Mouse (Mus musculus) erythroblast, embryonic 14.5 days (primary cell): Measurements from ENCODE around the gene Hist1h2ap. TPM values are rescaled to one million over a fixed set of nuclear protein-coding genes. Genes with fewer than 3 reads are reported as not detected.
"Not testable (repeated sequence)": the region's sequence is repeated elsewhere in the genome, so short reads cannot be mapped to it uniquely, and the experiment has no call there.

Source experiments
- H3K27me3 ChIP-seq: 2 replicates; pipeline ENCODE4 v1.6.1; 2012; ENCODE audit warnings: inconsistent platforms; ENCODE audit not compliant: control insufficient read depth
- H3K36me3 ChIP-seq: 2 replicates; pipeline ENCODE4 v1.6.1; 2012; ENCODE audit warnings: mild to moderate bottlenecking, inconsistent platforms; ENCODE audit not compliant: control insufficient read depth
- H3K4me1 ChIP-seq: 2 replicates; pipeline ENCODE4 v1.6.1; 2012; ENCODE audit warnings: inconsistent platforms; ENCODE audit not compliant: control insufficient read depth
- H3K4me3 ChIP-seq: replicated peaks from 2 replicates; pipeline ENCODE3; 2012; ENCODE audit warnings: moderate library complexity, mild to moderate bottlenecking, inconsistent platforms
- H3K9me3 ChIP-seq: 2 replicates; pipeline ENCODE4 v1.6.1; 2012; ENCODE audit warnings: low read length, inconsistent platforms, mixed read lengths; ENCODE audit not compliant: control insufficient read depth
- GATA1 ChIP-seq: IDR thresholded peaks from 2 replicates; pipeline ENCODE4 v1.6.1; 2012; ENCODE audit warnings: low read length, inconsistent platforms, mixed read lengths
- TAL1 ChIP-seq: IDR thresholded peaks from 3 replicates; pipeline ENCODE4 v1.6.1; 2012; ENCODE audit warnings: low read length, inconsistent platforms, mixed read lengths
- polyA plus RNA-seq: library from polyadenylated mRNA; stranded (reverse); fragments of >175 nt; gene quantifications from 2 replicates; pipeline ENCODE4 v1.2.3, GENCODE M21; 2012

Hist1h2ap gene
- polyA plus RNA-seq, 1 experiment: 11,620 TPM

DNA sequence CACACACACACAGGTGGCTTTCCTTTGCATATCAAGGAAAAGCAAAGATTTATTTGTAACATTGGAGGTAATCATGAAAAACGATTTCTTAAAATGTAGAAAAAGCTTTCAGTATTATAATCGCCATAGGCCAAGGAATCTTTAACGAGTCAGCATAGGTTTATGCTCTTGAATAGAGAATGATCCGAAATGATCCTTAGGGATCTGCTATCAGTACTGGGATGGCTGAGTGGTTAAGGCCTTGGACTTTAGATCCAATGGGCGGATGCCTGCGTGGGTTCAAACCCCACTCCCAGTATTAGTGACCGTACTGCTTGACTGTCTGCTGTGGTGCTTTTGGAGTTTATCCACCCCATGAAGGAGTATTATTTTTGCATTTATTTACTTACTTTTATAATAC lies 37.7 kb downstream of the Hist1h2ap start:
- Histone ChIP-seq H3K9me3 (no peaks in the 10 kb centered on the region), H3K4me1 (peaks cover 7% of the 10 kb centered on the region), H3K36me3 (no peaks in the 10 kb centered on the region), H3K4me3 (no peak overlapping the region), H3K27me3 (peaks cover 5% of the 10 kb centered on the region)
- no peak for TF ChIP-seq TAL1
- no peak for TF ChIP-seq GATA1

DNA sequence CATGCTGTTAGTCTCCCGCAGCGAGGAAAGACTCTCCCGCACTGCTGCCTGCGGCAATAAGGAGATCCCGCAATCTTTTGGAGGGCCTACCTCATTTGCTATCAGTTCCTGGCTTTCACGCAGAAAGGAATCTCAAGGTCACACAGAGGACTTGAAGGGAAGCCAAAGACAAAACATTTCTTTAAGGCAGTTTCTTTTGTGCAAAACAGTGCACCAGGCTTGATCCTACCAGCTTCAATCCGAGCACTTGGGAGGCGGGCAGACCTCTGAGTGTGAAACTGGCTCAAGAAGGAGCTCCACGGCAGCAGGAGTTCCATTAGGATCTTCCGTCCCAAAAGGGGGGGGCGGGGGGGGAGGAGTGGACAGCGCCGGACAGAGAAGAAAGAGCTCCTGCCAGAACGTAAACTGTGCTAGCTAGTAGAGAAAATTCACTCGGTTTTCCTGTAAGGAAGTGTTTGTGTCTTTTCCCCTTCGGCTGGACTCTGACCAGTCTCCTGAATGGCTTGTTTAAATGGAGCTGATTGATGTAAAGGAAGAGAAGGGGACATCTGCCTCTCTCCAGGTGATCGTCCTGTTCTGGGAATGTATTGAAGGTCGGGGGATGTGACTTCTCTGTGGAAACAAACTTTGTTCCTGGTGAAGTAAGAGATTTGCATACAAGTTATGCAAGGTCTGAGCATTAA lies 42.6 kb downstream of the Hist1h2ap start:
- no peak for TF ChIP-seq TAL1
- no peak for TF ChIP-seq GATA1
- Histone ChIP-seq H3K36me3 (no peaks in the 10 kb centered on the region), H3K4me3 (peak overlapping the region; percentile 42), H3K4me1 (peaks cover 38% of the 10 kb centered on the region), H3K9me3 (no peaks in the 10 kb centered on the region), H3K27me3 (peaks cover 11% of the 10 kb centered on the region)

DNA sequence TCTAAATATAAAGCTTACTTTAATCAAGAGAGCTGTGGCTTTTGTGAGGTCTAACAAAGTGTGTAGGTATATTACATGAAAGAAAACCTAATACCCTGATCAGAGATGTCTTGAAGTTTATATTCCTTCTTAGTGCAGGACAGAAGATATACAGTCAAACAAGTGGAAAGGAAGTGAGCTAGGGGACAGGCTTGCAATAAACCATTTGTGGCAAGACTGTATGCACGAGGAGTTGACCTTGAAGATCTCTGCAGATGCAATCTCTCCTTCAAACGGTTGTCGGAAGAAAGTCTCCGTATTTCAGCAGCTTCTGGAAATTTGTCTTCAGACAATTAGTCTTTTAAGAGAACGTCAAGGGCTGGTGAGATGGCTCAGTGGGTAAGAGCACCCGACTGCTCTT lies 43.4 kb downstream of the Hist1h2ap start:
- H3K9me3 ChIP-seq: no peaks in the 10 kb centered on the region
- H3K4me1 ChIP-seq: peaks cover 46% of the 10 kb centered on the region
- H3K27me3 ChIP-seq: peaks cover 11% of the 10 kb centered on the region
- TF ChIP-seq TAL1 (no peak), GATA1 (no peak)
- no peaks in the 10 kb centered on the region for H3K36me3 ChIP-seq
- H3K4me3 ChIP-seq: peak overlapping the region; percentile 31

DNA sequence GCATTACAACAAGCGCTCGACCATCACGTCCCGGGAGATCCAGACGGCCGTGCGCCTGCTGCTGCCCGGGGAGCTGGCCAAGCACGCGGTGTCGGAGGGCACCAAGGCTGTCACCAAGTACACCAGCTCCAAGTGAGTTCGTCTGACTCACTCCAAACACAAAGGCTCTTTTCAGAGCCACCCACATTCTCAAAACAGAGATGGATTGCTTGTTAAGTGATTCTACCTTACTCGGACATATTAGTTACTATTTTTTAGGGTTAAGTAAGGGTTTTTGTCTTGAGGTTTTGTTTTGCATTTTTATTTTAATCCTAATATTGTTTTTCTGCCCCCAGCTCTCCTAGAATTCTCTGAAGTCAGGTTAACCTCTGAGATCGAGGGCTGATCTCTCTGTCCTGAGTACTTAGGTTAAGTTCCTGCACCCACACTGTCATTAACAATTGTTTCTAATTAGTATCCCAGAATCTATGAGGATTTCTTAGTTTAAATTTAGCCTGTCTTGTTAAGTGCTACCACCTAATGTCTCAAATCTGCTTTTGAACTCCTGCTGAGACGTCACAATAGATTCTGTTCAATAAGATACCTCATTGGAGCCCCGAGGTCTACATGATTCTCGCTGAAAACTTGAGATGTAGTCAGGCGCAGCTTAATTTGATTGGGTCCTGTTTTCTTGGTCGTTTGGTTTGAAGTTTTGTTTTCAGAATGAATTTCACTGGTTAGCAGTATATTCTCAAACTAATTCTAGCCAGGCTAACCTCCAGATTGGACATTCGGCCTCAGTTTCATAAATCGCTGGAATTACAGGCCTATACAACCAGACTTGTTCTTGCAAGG lies 45.3 kb downstream of the Hist1h2ap start:
- peaks cover 59% of the 10 kb centered on the region for H3K4me1 ChIP-seq
- peaks cover 11% of the 10 kb centered on the region for H3K27me3 ChIP-seq
- no peaks in the 10 kb centered on the region for H3K36me3 ChIP-seq
- H3K9me3 ChIP-seq: no peaks in the 10 kb centered on the region
- H3K4me3 ChIP-seq: peak overlapping the region; percentile 67
- TF ChIP-seq TAL1 (no peak), GATA1 (no peak)

DNA sequence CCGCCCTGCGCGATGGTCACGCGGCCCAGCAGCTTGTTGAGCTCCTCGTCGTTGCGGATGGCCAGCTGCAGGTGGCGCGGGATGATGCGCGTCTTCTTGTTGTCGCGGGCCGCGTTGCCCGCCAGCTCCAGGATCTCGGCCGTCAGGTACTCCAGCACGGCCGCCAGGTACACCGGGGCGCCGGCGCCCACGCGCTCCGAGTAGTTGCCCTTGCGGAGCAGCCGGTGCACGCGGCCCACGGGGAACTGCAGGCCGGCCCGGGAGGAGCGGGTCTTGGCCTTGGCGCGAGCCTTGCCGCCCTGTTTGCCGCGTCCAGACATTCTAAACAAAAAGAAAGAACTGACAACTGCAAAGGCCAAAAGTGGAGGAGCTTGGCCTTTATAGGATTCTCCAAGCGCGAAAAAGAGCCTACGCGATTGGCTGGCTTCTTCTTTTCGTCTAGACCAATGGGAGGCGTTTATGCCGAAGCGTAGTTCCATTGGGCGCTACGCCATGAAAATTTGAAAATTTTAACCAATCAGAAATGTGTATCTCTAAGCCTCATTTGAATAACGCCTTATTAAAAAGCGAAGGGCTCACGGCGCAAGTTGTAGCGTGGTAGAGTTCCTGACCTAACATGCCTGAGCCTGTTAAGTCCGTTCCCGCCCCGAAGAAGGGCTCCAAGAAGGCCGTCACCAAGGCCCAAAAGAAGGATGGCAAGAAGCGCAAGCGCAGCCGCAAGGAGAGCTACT lies 46.2 kb downstream of the Hist1h2ap start, which contains the start of the genes Hist1h2an and Hist1h2bp:
TSS of gene Hist1h2an (minus strand) at position 320 of the 731 bp plus-strand sequence.
TSS of gene Hist1h2bp (plus strand) at position 563 of the 731 bp plus-strand sequence.
- Histone ChIP-seq H3K4me3 (peak within 1 kb of the TSS; percentile 67), H3K27me3 (peaks cover 11% of the 10 kb centered on the region), H3K4me1 (peaks cover 68% of the 10 kb centered on the region)
- H3K36me3 ChIP-seq, H3K9me3 ChIP-seq: not testable (repeated sequence)

DNA sequence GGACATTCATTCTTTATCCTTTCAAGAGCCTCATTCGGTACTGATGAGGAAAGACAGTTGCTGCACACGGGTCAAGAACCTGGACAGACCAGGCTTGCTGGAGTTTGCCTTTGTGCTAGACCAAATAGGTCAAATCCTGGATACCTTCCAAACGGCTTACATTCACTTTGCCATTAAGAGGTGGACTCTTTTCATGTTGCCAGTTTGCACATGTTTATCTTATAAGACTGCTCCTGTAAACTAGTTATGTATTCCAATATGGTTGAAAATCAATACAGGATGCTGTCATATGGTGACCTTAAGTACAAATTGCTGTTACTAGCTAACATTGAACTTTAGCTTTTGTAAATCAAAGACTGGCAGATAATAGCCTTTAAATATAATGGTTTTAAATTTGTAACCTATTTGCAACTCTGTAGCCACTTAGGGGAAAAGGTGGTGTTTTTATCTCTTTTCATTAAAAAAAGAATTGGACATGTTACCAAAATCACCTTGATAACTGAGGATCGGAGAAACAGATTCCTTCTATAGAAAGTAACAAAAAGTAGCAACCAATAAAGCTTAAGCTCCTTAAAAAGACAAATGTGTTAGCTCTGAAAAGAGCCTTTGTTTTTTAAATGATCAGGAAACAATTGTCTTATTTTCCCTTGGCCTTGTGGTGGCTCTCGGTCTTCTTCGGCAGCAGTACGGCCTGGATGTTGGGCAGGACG lies 47.0 kb downstream of the Hist1h2ap start:
- peaks cover 11% of the 10 kb centered on the region for H3K27me3 ChIP-seq
- peak overlapping the region; percentile 67 for H3K4me3 ChIP-seq
- H3K9me3 ChIP-seq: no peaks in the 10 kb centered on the region
- no peak for TF ChIP-seq GATA1
- TF ChIP-seq TAL1: no peak
- H3K4me1 ChIP-seq: peaks cover 72% of the 10 kb centered on the region
- H3K36me3 ChIP-seq: no peaks in the 10 kb centered on the region

DNA sequence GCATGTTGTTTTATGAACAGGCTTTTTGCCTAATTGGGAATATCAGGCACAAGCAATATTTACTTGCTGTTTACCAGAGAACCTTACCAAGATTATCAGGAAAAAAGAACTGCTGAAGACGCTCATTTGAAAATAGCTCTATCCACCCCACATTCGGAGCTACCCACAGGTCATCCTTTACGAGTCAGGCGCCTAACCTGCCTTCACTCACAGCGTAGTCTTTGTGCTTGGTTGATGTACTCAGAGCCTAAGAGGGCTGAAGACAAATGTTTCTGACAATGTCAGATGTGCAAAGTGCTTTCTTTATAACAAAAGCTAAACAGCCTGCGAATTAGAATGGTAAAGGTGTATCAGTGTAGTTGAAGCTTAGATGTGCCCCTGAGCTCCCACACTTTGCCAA lies 49.0 kb downstream of the Hist1h2ap start:
- H3K4me1 ChIP-seq: peaks cover 76% of the 10 kb centered on the region
- H3K4me3 ChIP-seq: peak overlapping the region; percentile 63
- TF ChIP-seq TAL1 (no peak), GATA1 (no peak)
- H3K27me3 ChIP-seq: no peaks in the 10 kb centered on the region
- H3K9me3 ChIP-seq: peaks cover 2% of the 10 kb centered on the region; the same call in 1 of the 2 replicates
- peaks cover 8% of the 10 kb centered on the region for H3K36me3 ChIP-seq

DNA sequence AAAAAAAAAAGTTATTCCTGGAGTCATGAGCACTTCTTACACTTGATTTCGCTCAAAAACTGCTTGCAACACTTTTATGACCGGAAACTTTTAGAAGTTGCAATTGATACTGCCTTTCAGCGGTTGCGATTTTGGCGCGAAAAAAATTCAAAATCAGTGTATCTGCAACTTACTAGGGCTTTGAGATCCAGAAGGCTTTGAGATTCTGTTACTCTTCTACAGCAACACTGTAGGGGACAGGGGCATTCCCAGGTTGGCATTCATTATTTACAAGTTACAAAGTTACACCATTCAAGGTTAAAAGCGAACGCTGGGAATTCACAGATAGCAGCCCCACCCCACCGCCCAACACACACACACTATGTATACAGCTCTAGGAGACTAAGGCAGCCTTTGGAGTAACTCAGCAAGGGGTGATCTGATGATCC lies 49.6 kb downstream of the Hist1h2ap start:
- peaks cover 74% of the 10 kb centered on the region for H3K4me1 ChIP-seq
- TF ChIP-seq GATA1: no peak
- TF ChIP-seq TAL1: no peak
- peaks cover 2% of the 10 kb centered on the region; the same call in 1 of the 2 replicates for H3K9me3 ChIP-seq
- peak overlapping the region; percentile 63 for H3K4me3 ChIP-seq
- peaks cover 8% of the 10 kb centered on the region for H3K36me3 ChIP-seq
- H3K27me3 ChIP-seq: no peaks in the 10 kb centered on the region
